Mouse (Mus musculus): ENCODE measurements around the gene Vmn1r12. TPM values are rescaled to one million over a fixed set of nuclear protein-coding genes. Genes with fewer than 3 reads are reported as not detected.
"Not testable (repeated sequence)": the region's sequence is repeated elsewhere in the genome, so short reads cannot be mapped to it uniquely, and the experiment has no call there.

Vmn1r12 gene
- not detected for polyA plus RNA-seq (2017; shearing (Covaris generic))

- no peak for ATAC-seq
Observed at GRCm38 (mm10) chr6:57156619-57157018, at the start of gene Vmn1r12. Gene Vmn1r12 (plus strand): TSS chr6:57156919.

DNA sequence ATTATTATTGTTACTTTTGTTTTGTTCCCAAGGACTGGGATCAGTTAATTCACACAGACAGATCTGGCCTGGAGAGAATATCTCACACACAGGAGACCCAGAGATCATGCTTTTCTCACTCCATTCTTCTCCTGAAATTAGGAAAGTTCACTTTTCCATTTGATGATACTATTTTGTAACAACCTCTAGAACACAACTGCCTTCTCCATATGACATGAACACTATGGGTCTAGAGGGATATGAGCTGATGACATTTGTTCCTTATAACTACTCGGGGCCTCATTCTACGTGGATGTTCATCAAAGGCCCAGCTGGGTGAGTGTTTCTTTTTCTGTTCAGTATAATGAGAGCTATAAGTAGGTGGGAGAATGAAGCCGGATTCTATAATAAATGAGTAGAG, 47.6 kb upstream of the Vmn1r12 start, which contains the start of gene Vmn1r10:
Gene Vmn1r10 (plus strand): TSS at position 301 of the 400 bp plus-strand sequence.
- no peak for ATAC-seq

- ATAC-seq, result no peak
Observed at GRCm38 (mm10) chr6:57133155-57133554, 23.6 kb upstream of the Vmn1r12 start, which contains the start of gene Vmn1r11. Gene Vmn1r11 (plus strand): TSS chr6:57133455.

DNA sequence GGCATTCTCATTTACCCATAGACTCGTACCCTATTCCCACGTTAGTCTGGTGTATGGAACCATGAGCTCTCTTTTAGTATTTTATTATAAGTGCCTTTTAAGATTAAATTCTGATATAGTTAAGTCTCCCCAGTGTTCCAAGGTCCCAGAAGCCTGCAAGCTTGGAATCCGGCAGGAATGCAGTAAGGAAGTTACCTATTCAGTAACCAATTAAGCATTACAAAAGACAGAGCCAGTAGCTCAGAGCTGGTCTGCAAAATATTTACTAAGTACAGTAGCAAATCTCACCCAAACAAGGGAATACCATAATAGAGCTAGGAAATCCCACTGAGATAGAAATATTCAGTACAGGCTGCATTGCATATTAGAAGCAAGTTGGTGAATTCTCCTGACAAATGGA, 33.3 kb downstream of the Vmn1r12 start:
- not testable (repeated sequence) for ATAC-seq

GRCm38 (mm10) chr6:57202990-57203389, 46.3 kb downstream of the Vmn1r12 start, which contains the start of gene Vmn1r13:
Gene Vmn1r13 (plus strand): TSS chr6:57203290.
- ATAC-seq, result not testable (repeated sequence)

Other genes starting within 250 kb of the Vmn1r12 start
- gene Nt5c3, start 233.0 kb upstream of the Vmn1r12 start, polyA plus RNA-seq (2017; shearing (Covaris generic)), result 10 to 100 TPM; 65.0 to 70.7 TPM
- gene Vmn1r4, start 232.9 kb upstream of the Vmn1r12 start, polyA plus RNA-seq (2017; shearing (Covaris generic)), result not detected
- not detected for gene Vmn1r5, start 186.6 kb upstream of the Vmn1r12 start, polyA plus RNA-seq (2017; shearing (Covaris generic))
- gene Vmn1r6, start 159.7 kb upstream of the Vmn1r12 start, polyA plus RNA-seq (2017; shearing (Covaris generic)), result not detected
- not detected for gene Vmn1r7, start 131.6 kb upstream of the Vmn1r12 start, polyA plus RNA-seq (2017; shearing (Covaris generic))
- not detected for gene Vmn1r8, start 124.6 kb upstream of the Vmn1r12 start, polyA plus RNA-seq (2017; shearing (Covaris generic))
- not detected for gene Vmn1r9, start 90.1 kb upstream of the Vmn1r12 start, polyA plus RNA-seq (2017; shearing (Covaris generic))
- gene Vmn1r10, start 47.5 kb upstream of the Vmn1r12 start, polyA plus RNA-seq (2017; shearing (Covaris generic)), result not detected
- not detected for gene Vmn1r11, start 23.5 kb upstream of the Vmn1r12 start, polyA plus RNA-seq (2017; shearing (Covaris generic))
- gene Vmn1r13, start 46.4 kb downstream of the Vmn1r12 start, polyA plus RNA-seq (2017; shearing (Covaris generic)), result under 1 TPM in 1 of 2 experiments, not detected in 1; 0.99 TPM
- gene Vmn1r14, start 74.8 kb downstream of the Vmn1r12 start, polyA plus RNA-seq (2017; shearing (Covaris generic)), result not detected
- under 1 TPM in 1 of 2 experiments, not detected in 1; 0.21 TPM for gene Vmn1r15, start 101.0 kb downstream of the Vmn1r12 start, polyA plus RNA-seq (2017; shearing (Covaris generic))
- gene Vmn1r16, start 172.6 kb downstream of the Vmn1r12 start, polyA plus RNA-seq (2017; shearing (Covaris generic)), result not detected
- not detected for gene Vmn1r17, start 206.8 kb downstream of the Vmn1r12 start, polyA plus RNA-seq (2017; shearing (Covaris generic))
- not detected for gene Vmn1r18, start 238.9 kb downstream of the Vmn1r12 start, polyA plus RNA-seq (2017; shearing (Covaris generic))
- not detected for gene Vmn1r19, start 246.9 kb downstream of the Vmn1r12 start, polyA plus RNA-seq (2017; shearing (Covaris generic))